Mouse (Mus musculus): ENCODE results near the gene Sox21. TPM values are rescaled to one million over a fixed set of nuclear protein-coding genes. Genes with fewer than 3 reads are reported as not detected.

Sox21 gene
- total RNA-seq, 2 experiments from 2014 or later: 7.6 to 9.7 TPM

- no peak for TF ChIP-seq CTCF (conservative IDR thresholded peaks at IDR 0.05)
- H3K4me3 ChIP-seq: peak overlapping the region; percentile 59
- peak overlapping the region; percentile 74 for H3K27ac ChIP-seq
- peak in 1 of 2 experiments; percentile 20 for DNase-seq (ENCODE audit: low spot score in 2 of 2)
Measured at GRCm38 (mm10) chr14:118235973-118236885, 601 bp downstream of the Sox21 start.

- Histone ChIP-seq H3K4me3 (peak overlapping the region; percentile 59), H3K27ac (peak overlapping the region; percentile 74)
- no peak for DNase-seq (ENCODE audit: low spot score in 2 of 2)
- TF ChIP-seq CTCF (conservative IDR thresholded peaks at IDR 0.05): no peak
Measured at GRCm38 (mm10) chr14:118235361-118235972, 1.4 kb downstream of the Sox21 start.

GRCm38 (mm10) chr14:118234541-118235210 is 2.2 kb downstream of the Sox21 start:
- peak overlapping the region; percentile 74 for H3K27ac ChIP-seq
- H3K4me3 ChIP-seq: peak overlapping the region; percentile 59
- DNase-seq (ENCODE audit: low spot score in 2 of 2): no peak
- no peak for TF ChIP-seq CTCF (conservative IDR thresholded peaks at IDR 0.05)

GRCm38 (mm10) chr14:118233786-118234540 is 2.9 kb downstream of the Sox21 start:
- no peak for TF ChIP-seq CTCF (conservative IDR thresholded peaks at IDR 0.05)
- Histone ChIP-seq H3K27ac (peak overlapping the region; percentile 74), H3K4me3 (peak overlapping the region; percentile 59)
- no peak for DNase-seq (ENCODE audit: low spot score in 2 of 2)

GRCm38 (mm10) chr14:118232381-118232970 is 4.4 kb downstream of the Sox21 start:
- no peak for DNase-seq (ENCODE audit: low spot score in 2 of 2)
- peak overlapping the region; percentile 74 for H3K27ac ChIP-seq
- H3K4me3 ChIP-seq: peak overlapping the region; percentile 59
- no peak for TF ChIP-seq CTCF (conservative IDR thresholded peaks at IDR 0.05)

- DNase-seq (ENCODE audit: low spot score in 2 of 2): no peak
- TF ChIP-seq CTCF (conservative IDR thresholded peaks at IDR 0.05): no peak
- Histone ChIP-seq H3K27ac (no peak overlapping the region), H3K4me3 (no peak overlapping the region)
Measured at GRCm38 (mm10) chr14:118226471-118227155, 10.2 kb downstream of the Sox21 start.

GRCm38 (mm10) chr14:118225911-118226310 is 10.9 kb downstream of the Sox21 start:
- TF ChIP-seq CTCF (conservative IDR thresholded peaks at IDR 0.05): no peak
- DNase-seq (ENCODE audit: low spot score in 2 of 2): no peak
- Histone ChIP-seq H3K4me3 (peak overlapping the region; percentile 13; the same call in 1 of the 2 replicates), H3K27ac (no peak overlapping the region)

GRCm38 (mm10) chr14:118225061-118225743 is 11.6 kb downstream of the Sox21 start:
- no peak overlapping the region for H3K4me3 ChIP-seq

GRCm38 (mm10) chr14:118220885-118221284 is 15.9 kb downstream of the Sox21 start:
- H3K27ac ChIP-seq: no peak overlapping the region

More at GRCm38 (mm10) chr14:118225061-118225743, 11.6 kb downstream of the Sox21 start:
- no peak for TF ChIP-seq CTCF (conservative IDR thresholded peaks at IDR 0.05)
- no peak for DNase-seq (ENCODE audit: low spot score in 2 of 2)
- no peak overlapping the region for H3K27ac ChIP-seq

GRCm38 (mm10) chr14:118216826-118217225 is 20.0 kb downstream of the Sox21 start:
- TF ChIP-seq CTCF (conservative IDR thresholded peaks at IDR 0.05): no peak
- no peak overlapping the region for H3K27ac ChIP-seq
- H3K4me3 ChIP-seq: no peak overlapping the region
- no peak for DNase-seq (ENCODE audit: low spot score in 2 of 2)

More at GRCm38 (mm10) chr14:118220885-118221284, 15.9 kb downstream of the Sox21 start:
- no peak for DNase-seq (ENCODE audit: low spot score in 2 of 2)
- TF ChIP-seq CTCF (conservative IDR thresholded peaks at IDR 0.05): peak; percentile 63
- no peak overlapping the region for H3K4me3 ChIP-seq

All from layer of hippocampus, adult 2 months (tissue).